ENCODE assay signal across 13 mouse cellular contexts in genomic region chr17:27239941-27240340, GRCm38 (mm10). TPM values are rescaled to one million over a fixed set of nuclear protein-coding genes. Genes with fewer than 3 reads are reported as not detected.
A peak's percentile ranks its signal among the peaks of the same experiment; 100 is the strongest.
DNase-seq lines count a peak whose midpoint lies in the region; ATAC-seq lines count a peak whose summit lies in the region.
"Had no signal": no experiment of that assay in that cellular context is flagged by ENCODE, and none has a peak within 500 bp of the region (broad histone marks: within the 10 kb centered on the region; RNA-seq: fewer than 3 reads in every experiment).

No protein-coding gene starts in this region.

- no peaks in the 10 kb centered on the region for H3K27me3 ChIP-seq in midbrain, embryonic 11.5 days (ENCODE audit: control insufficient read depth, insufficient read depth, low read length)
- no peaks in the 10 kb centered on the region; the same call in 1 of the 2 replicates for H3K27me3 ChIP-seq in midbrain, embryonic 16.5 days (ENCODE audit: control insufficient read depth, insufficient read depth, low read depth, low read length)
- no peaks in the 10 kb centered on the region; the same call in 1 of the 2 replicates for H3K27me3 ChIP-seq in forebrain, embryonic 16.5 days (replicated peaks; ENCODE audit: control insufficient read depth, insufficient read depth, low read length)
- H3K27me3 ChIP-seq in kidney, embryonic 15.5 days: no peaks in the 10 kb centered on the region
- H3K27me3 ChIP-seq: liver, embryonic 13.5 days; lung, embryonic 15.5 days; neural tube, embryonic 15.5 days had no signal

- no peak for ATAC-seq in midbrain, embryonic 11.5 days (ENCODE audit: low FRiP score)
- ATAC-seq in midbrain, embryonic 16.5 days: no peak
- ATAC-seq in forebrain, embryonic 16.5 days: no peak
- ATAC-seq in kidney, embryonic 15.5 days (replicated peaks; ENCODE audit: low FRiP score): no peak

- peak; percentile 43 for DNase-seq in gastrocnemius, postnatal 14 days
- no peak for DNase-seq in gastrocnemius, postnatal 36 days
- DNase-seq in midbrain, embryonic 11.5 days (ENCODE audit: low spot score, missing footprints): peak; percentile 75
- DNase-seq in cerebellum, adult 9-10 months: peak; percentile 80
- DNase-seq: kidney, adult 18-20 months; kidney, postnatal 14 days; liver, embryonic 13.5 days; thymus, postnatal 14 days had no signal

- intact Hi-C loops in gastrocnemius, postnatal 14 days (cut with DNase I; ENCODE audit: low total_unique reads): no loop called here
- intact Hi-C loops in gastrocnemius, postnatal 36 days (cut with DNase I): loop anchor here (5.0 kb wide), 2 partner anchors 52 to 77 kb away; no protein-coding TSS in a partner anchor

- no peak overlapping the region for H3K4me3 ChIP-seq in midbrain, embryonic 11.5 days (ENCODE audit: low read depth, low read length)
- no peak overlapping the region for H3K4me3 ChIP-seq in midbrain, embryonic 16.5 days (ENCODE audit: low read depth, low read length)
- no peak overlapping the region for H3K4me3 ChIP-seq in forebrain, embryonic 16.5 days (replicated peaks; ENCODE audit: low read length)
- H3K4me3 ChIP-seq in kidney, embryonic 15.5 days (replicated peaks): no peak overlapping the region
- H3K4me3 ChIP-seq: liver, embryonic 13.5 days; lung, embryonic 15.5 days; neural tube, embryonic 15.5 days had no signal

- no peak overlapping the region for H3K4me2 ChIP-seq in midbrain, embryonic 11.5 days
- no peak overlapping the region for H3K4me2 ChIP-seq in midbrain, embryonic 16.5 days (ENCODE audit: low read length)
- no peak overlapping the region for H3K4me2 ChIP-seq in forebrain, embryonic 16.5 days (ENCODE audit: low read length)
- H3K4me2 ChIP-seq in kidney, embryonic 15.5 days: no peak overlapping the region
- H3K4me2 ChIP-seq: liver, embryonic 13.5 days; neural tube, embryonic 15.5 days had no signal

- H3K36me3 ChIP-seq in midbrain, embryonic 11.5 days (ENCODE audit: control insufficient read depth, insufficient read depth, low read length): no peaks in the 10 kb centered on the region
- no peaks in the 10 kb centered on the region for H3K36me3 ChIP-seq in midbrain, embryonic 16.5 days (ENCODE audit: control insufficient read depth, insufficient read depth, low read length)
- H3K36me3 ChIP-seq in forebrain, embryonic 16.5 days (ENCODE audit: control insufficient read depth, insufficient read depth): no peaks in the 10 kb centered on the region
- H3K36me3 ChIP-seq in kidney, embryonic 15.5 days: no peaks in the 10 kb centered on the region
- H3K36me3 ChIP-seq: liver, embryonic 13.5 days; lung, embryonic 15.5 days; neural tube, embryonic 15.5 days had no signal

- no peaks in the 10 kb centered on the region for H3K9me3 ChIP-seq in midbrain, embryonic 11.5 days (ENCODE audit: control insufficient read depth, low read length)
- no peaks in the 10 kb centered on the region for H3K9me3 ChIP-seq in midbrain, embryonic 16.5 days (replicated peaks; ENCODE audit: control insufficient read depth, low read length, poor library complexity, severe bottlenecking)
- H3K9me3 ChIP-seq in forebrain, embryonic 16.5 days (ENCODE audit: control insufficient read depth, low read length): no peaks in the 10 kb centered on the region
- H3K9me3 ChIP-seq in kidney, embryonic 15.5 days (replicated peaks): no peaks in the 10 kb centered on the region
- H3K9me3 ChIP-seq: liver, embryonic 13.5 days; lung, embryonic 15.5 days; neural tube, embryonic 15.5 days had no signal

- no peak overlapping the region for H3K9ac ChIP-seq in midbrain, embryonic 11.5 days (ENCODE audit: low read length)
- H3K9ac ChIP-seq in midbrain, embryonic 16.5 days (ENCODE audit: low read depth, low read length): no peak overlapping the region
- no peak overlapping the region for H3K9ac ChIP-seq in forebrain, embryonic 16.5 days (replicated peaks; ENCODE audit: low read depth, low read length)
- no peak overlapping the region for H3K9ac ChIP-seq in kidney, embryonic 15.5 days
- H3K9ac ChIP-seq: liver, embryonic 13.5 days; lung, embryonic 15.5 days; neural tube, embryonic 15.5 days had no signal

- 93% methylated on average over 5 of the region's 5 CpGs for WGBS in midbrain, embryonic 11.5 days
- 96% methylated on average over 5 of the region's 5 CpGs for WGBS in midbrain, embryonic 16.5 days
- 84% methylated on average over 5 of the region's 5 CpGs for WGBS in forebrain, embryonic 16.5 days
- 94% methylated on average over 5 of the region's 5 CpGs for WGBS in kidney, embryonic 15.5 days

- no peaks in the 10 kb centered on the region for H3K4me1 ChIP-seq in midbrain, embryonic 11.5 days (ENCODE audit: control insufficient read depth, insufficient read depth, low read length)
- peaks cover 19% of the 10 kb centered on the region for H3K4me1 ChIP-seq in midbrain, embryonic 16.5 days (ENCODE audit: control insufficient read depth, insufficient read depth, low read length)
- H3K4me1 ChIP-seq in forebrain, embryonic 16.5 days (replicated peaks; ENCODE audit: control insufficient read depth, insufficient read depth, low read length): peaks cover 39% of the 10 kb centered on the region
- H3K4me1 ChIP-seq in kidney, embryonic 15.5 days: 0 out of 2 replicates have a peak, but pooled peaks cover 10% of the 10 kb centered on the region
- H3K4me1 ChIP-seq: liver, embryonic 13.5 days had no signal

- no peak overlapping the region for H3K27ac ChIP-seq in midbrain, embryonic 11.5 days (ENCODE audit: low read depth, low read length)
- H3K27ac ChIP-seq in midbrain, embryonic 16.5 days (ENCODE audit: low read length): no peak overlapping the region
- peak overlapping the region; percentile 8; the same call in 1 of the 2 replicates for H3K27ac ChIP-seq in forebrain, embryonic 16.5 days (ENCODE audit: low read length)
- H3K27ac ChIP-seq in kidney, embryonic 15.5 days: no peak overlapping the region
- H3K27ac ChIP-seq: liver, embryonic 13.5 days; neural tube, embryonic 15.5 days had no signal

RNA-seq across cellular contexts. Expression of gene Lemd2, which starts 35.7 kb away (rescaled TPM):
- total RNA-seq in gastrocnemius, postnatal 14 days (2021): 10 to 100 TPM; 17.8 to 18.0 TPM
- total RNA-seq in gastrocnemius, postnatal 36 days (2021): 10 to 100 TPM; 17.8 to 20.4 TPM
- 13.2 and 16.3 TPM in 2 replicates for polyA plus RNA-seq in midbrain, embryonic 11.5 days (2014; fragmentation: Nextera tagmentation; extraction: Ambion mirVana)
- polyA plus RNA-seq in midbrain, embryonic 16.5 days (2015; fragmentation: Nextera tagmentation; extraction: Ambion mirVana): 20.8 and 22.8 TPM in 2 replicates
- polyA plus RNA-seq in forebrain, embryonic 16.5 days (2015; fragmentation: Nextera tagmentation; extraction: Ambion mirVana): 21.3 and 26.4 TPM in 2 replicates
- polyA plus RNA-seq in kidney, embryonic 15.5 days (2015; fragmentation: Nextera tagmentation; extraction: Ambion mirVana): 13.3 and 16.7 TPM in 2 replicates

Comparison
In these comparisons a context has a peak if more than half of its experiments do, and no peak if none do; other contexts are left out.
1. DNase-seq: peak in gastrocnemius, postnatal 14 days (single experiment), midbrain, embryonic 11.5 days (single experiment) and cerebellum, adult 9-10 months (single experiment); none in gastrocnemius, postnatal 36 days (0 of 2).